Mouse (Mus musculus) gastrocnemius, postnatal 25 days (tissue): ENCODE measurements around the gene Vmn1r173. TPM values are rescaled to one million over a fixed set of nuclear protein-coding genes. Genes with fewer than 3 reads are reported as not detected.
"Not testable (repeated sequence)": the region's sequence is repeated elsewhere in the genome, so short reads cannot be mapped to it uniquely, and the experiment has no call there.

ENCODE experiments used
- DNase-seq: peaks from one replicate; pipeline ENCODE4 v3.0.0; 2022
- long read RNA-seq, 2 experiments: library from polyadenylated mRNA; stranded (forward); transcript quantifications; one replicate each; pipeline ENCODE4 v2.0.0; 2021
- total RNA-seq, 2 experiments: library from RNA; stranded (reverse); gene quantifications; 1 replicate in 1 of 2; 2 replicates in 1 of 2; pipeline ENCODE4 v1.2.3; 2021

Vmn1r173 gene
- total RNA-seq = not detected
- long read RNA-seq, experiment 1 = 0 reads
- long read RNA-seq, experiment 2 = 0 reads

DNA sequence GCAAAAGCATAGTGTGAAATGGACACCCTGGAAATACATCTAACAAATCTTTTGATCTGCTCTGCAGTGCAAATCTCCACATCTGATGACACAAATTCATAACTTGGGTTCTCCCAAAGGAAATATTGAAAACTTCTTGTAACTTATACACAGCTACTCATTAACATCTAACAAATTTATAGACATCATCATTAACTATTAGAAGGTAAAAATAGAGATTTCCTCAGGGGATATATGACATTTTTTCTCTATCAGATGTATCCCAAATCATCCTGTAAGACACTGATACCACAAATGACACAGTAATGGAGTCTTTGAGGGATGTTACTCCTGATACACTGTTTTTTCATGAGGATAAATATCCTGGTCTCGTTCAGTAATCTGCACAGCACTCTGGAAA, at the start of gene Vmn1r173:
TSS of gene Vmn1r173 (plus strand) at position 301 of the 400 bp plus-strand sequence.
- DNase-seq = not testable (repeated sequence)

DNA sequence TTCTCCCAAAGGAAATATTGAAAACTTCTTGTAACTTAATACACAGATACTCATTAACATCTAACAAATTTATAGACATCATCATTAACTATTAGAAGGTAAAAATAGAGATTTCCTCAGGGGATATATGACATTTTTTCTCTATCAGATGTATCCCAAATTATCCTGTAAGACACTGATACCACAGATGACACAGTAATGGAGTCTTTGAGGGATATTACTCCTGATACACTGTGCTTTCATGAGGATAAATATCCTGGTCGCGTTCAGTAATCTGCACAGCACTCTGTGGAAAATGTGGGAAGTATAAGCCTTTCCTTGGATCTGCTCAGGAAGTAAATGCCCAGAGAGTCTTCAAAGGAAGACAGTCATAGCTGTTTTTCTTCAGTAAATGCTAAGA, 42.5 kb upstream of the Vmn1r173 start, which contains the start of gene Vmn1r172:
TSS of gene Vmn1r172 (plus strand) at position 301 of the 400 bp plus-strand sequence.
- no peak for DNase-seq

DNA sequence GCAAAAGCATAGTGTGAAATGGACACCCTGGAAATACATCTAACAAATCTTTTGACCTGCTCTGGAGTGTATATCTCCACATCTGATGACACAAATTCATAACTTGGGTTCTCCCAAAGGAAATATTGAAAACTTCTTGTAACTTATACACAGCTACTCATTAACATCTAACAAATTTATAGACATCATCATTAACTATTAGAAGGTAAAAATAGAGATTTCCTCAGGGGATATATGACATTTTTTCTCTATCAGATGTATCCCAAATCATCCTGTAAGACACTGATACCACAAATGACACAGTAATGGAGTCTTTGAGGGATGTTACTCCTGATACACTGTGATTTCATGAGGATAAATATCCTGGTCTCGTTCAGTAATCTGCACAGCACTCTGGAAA, 51.5 kb downstream of the Vmn1r173 start, which contains the start of gene Vmn1r174:
TSS of gene Vmn1r174 (plus strand) at position 301 of the 400 bp plus-strand sequence.
- DNase-seq = not testable (repeated sequence)

Other genes with a start within 250 kb of the Vmn1r173 start
- not detected for gene Vmn1r167, start 193.5 kb upstream of the Vmn1r173 start, total RNA-seq
- gene Vmn1r168, start 161.0 kb upstream of the Vmn1r173 start, total RNA-seq = not detected
- not detected for gene Vmn1r169, start 125.2 kb upstream of the Vmn1r173 start, total RNA-seq
- gene Vmn1r170, start 94.5 kb upstream of the Vmn1r173 start, total RNA-seq = not detected
- gene Vmn1r171, start 70.0 kb upstream of the Vmn1r173 start, total RNA-seq = not detected
- not detected for gene Vmn1r172, start 42.4 kb upstream of the Vmn1r173 start, total RNA-seq
- not detected for gene Vmn1r174, start 51.6 kb downstream of the Vmn1r173 start, total RNA-seq
- gene Vmn1r175, start 109.9 kb downstream of the Vmn1r173 start, total RNA-seq = not detected
- not detected for gene Vmn1r176, start 136.7 kb downstream of the Vmn1r173 start, total RNA-seq
- gene Vmn1r177, start 165.7 kb downstream of the Vmn1r173 start, total RNA-seq = not detected
- gene Vmn1r178, start 191.3 kb downstream of the Vmn1r173 start, total RNA-seq = not detected
- not detected for gene Vmn1r179, start 226.3 kb downstream of the Vmn1r173 start, total RNA-seq
- not detected for gene Vmn1r180, start 249.9 kb downstream of the Vmn1r173 start, total RNA-seq